Mouse (Mus musculus): Measurements from ENCODE around the gene Babam2. TPM values are rescaled to one million over a fixed set of nuclear protein-coding genes. Genes with fewer than 3 reads are reported as not detected.
"Not testable (repeated sequence)": the region's sequence is repeated elsewhere in the genome, so short reads cannot be mapped to it uniquely, and the experiment has no call there.

The Babam2 gene
- total RNA-seq, 2 experiments from 2014 or later, result 31.6 to 37.3 TPM

- intact Hi-C loops (cut with DNase I), result no loop called here
- no peak for DNase-seq
Observed at GRCm38 (mm10) chr5:31771486-31771885, 74.0 kb downstream of the Babam2 start.

GRCm38 (mm10) chr5:31771921-31772320 lies 74.4 kb downstream of the Babam2 start:
- intact Hi-C loops (cut with DNase I), result no loop called here
- no peak for DNase-seq

DNA sequence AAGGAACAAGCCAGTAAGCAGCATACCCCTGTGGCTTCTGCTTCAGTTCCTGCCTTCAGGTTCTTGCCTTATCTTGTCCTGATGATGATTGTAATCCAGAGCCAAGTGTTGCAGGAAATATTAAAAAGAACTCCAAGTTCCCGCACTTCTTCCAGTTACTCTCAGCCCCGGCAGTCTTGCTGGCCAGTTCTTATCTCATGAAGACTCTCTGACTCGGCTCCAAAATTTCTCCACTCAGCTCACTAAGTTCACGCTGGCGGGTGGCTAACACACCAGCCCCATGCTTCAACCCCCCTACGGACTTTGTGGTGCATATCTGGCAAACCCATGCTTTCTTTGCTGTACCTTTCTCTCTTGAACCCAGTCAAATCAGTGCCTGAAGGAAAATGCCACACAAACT lies 77.5 kb downstream of the Babam2 start:
- intact Hi-C loops (cut with DNase I), result no loop called here
- DNase-seq, result no peak

GRCm38 (mm10) chr5:31781624-31782023 lies 84.1 kb downstream of the Babam2 start:
- intact Hi-C loops (cut with DNase I), result no loop called here
- no peak for DNase-seq

GRCm38 (mm10) chr5:31787201-31787600 lies 89.7 kb downstream of the Babam2 start:
- no peak for DNase-seq
- intact Hi-C loops (cut with DNase I), result no loop called here

DNA sequence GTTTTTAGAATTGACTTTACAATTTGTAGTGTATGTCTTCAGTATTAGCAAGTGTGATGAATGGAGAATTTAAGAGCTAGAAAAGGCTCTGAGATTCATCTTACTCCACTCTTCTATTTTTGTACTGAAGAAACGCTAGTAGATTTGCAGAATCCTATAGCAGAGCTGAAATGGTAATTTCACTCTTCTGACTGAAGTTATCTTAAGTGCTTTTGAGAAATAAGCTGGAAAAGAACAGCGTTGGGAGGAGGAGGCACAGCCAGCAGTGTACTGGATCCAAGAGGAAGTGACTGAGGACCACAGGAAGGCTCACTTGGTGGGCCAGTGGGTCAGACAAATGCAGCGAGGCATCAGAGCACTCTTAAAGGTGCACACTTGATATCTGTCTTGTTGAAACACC lies 90.1 kb downstream of the Babam2 start:
- DNase-seq, result no peak
- intact Hi-C loops (cut with DNase I), result no loop called here

DNA sequence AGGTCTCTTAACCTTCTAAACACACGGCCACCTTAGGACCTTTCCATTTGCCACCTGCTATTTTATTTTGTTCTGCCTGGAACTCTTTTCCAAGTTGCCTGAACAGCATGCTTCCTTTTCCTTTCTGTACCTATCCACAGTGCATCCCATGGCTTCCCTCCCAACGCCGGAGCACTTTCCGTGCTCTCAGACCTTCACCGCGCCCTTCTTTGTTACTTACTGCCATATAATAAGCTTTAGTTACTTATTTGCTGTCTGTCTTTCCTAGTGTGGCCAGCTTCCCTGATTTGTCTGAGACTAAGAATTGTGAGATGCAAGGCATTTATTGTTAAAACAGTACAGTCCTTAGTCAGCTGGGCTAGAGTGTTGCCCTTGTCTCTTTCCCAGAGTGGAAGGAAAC lies 94.9 kb downstream of the Babam2 start:
- DNase-seq, result no peak
- intact Hi-C loops (cut with DNase I), result no loop called here

GRCm38 (mm10) chr5:31792863-31793262 lies 95.4 kb downstream of the Babam2 start:
- intact Hi-C loops (cut with DNase I), result no loop called here
- no peak for DNase-seq

- intact Hi-C loops (cut with DNase I), result no loop called here
- no peak for DNase-seq
Observed at GRCm38 (mm10) chr5:31795414-31795813, 97.9 kb downstream of the Babam2 start.

GRCm38 (mm10) chr5:31796979-31797378 lies 99.5 kb downstream of the Babam2 start:
- intact Hi-C loops (cut with DNase I), result no loop called here
- DNase-seq, result no peak

DNA sequence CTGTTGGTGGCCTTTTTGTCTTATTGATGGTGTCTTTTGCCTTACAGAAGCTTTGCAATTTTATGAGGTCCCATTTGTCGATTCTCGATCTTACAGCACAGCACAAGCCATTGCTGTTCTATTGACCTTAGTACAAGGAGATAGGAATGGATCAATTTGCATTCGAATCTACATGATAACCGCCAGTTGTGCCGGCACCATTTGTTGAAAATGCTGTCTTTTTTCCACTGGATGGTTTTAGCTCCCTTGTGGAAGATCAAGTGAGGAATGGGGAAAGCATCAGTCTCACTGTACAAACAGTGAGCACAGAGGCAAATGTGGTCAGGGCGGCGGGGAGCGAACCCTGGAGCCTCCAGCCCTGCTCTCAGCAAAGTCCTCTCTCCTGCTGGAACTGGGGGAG lies 106.7 kb downstream of the Babam2 start:
- DNase-seq; intact Hi-C loops (cut with DNase I): not testable (repeated sequence)

- intact Hi-C loops (cut with DNase I), result no loop called here
- no peak for DNase-seq
Observed at GRCm38 (mm10) chr5:31804751-31805150, 107.3 kb downstream of the Babam2 start.

DNA sequence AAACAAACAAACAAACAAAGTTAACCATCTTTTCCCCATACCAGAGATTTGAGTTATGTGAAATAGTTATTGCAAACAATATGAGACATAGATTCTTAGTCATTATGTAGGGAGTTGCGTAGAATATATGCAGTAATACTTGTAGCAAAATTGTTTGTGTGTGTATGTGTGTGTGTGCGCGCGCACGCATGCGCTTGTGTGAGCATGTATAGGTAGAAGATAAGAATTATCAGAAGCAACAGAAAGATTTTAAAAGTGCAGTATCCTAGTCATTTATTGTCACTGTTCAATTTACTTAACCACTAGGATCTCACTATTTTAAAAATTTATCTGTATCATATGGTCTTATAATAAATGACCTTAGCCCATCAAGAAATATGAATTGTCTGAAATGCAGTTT lies 109.8 kb downstream of the Babam2 start:
- no peak for DNase-seq

DNA sequence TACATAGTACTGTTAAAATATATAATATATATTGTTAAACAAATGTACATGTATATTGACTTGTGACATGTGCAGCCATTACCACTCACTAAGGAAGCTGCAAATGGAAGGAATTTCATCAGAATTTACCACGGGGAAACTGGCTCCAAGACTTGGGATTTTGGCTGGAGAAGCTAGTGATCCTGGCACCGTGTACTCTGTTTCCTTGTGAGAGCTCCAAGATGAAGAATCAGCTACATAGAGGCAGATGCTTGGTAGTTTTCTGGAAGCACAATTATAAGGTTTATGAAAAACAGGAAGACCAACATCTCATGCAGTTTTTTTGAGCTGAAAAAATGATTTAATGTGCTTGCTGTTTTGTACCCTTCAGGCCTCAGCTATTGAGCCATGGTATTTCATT lies 110.8 kb downstream of the Babam2 start:
- intact Hi-C loops (cut with DNase I), result no loop called here
- DNase-seq, result no peak

More for the DNA sequence above, 109.8 kb downstream of the Babam2 start:
- intact Hi-C loops (cut with DNase I), result no loop called here

- DNase-seq, result peak; percentile 24 to 41
- intact Hi-C loops (cut with DNase I), result no loop called here
Observed at GRCm38 (mm10) chr5:31810796-31811662, 113.5 kb downstream of the Babam2 start.

DNA sequence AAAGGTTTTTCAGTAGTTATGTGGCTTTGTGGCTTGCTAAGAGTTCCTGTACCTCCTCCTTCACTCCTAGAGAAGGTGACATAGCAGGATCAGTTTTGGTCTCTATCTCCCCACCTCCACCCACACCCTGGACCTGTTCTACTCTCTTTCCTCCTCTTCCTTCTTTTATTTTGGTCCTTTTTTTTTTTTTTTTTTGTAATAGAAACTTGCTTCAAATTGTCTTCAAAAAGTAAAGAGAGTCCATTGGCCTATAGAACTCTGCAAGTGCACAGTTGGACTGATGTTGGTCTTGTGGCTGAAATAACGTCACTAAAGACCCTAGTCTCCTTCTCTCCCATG lies 114.1 kb downstream of the Babam2 start:
- no peak for DNase-seq
- intact Hi-C loops (cut with DNase I), result no loop called here

GRCm38 (mm10) chr5:31813156-31813675 lies 115.7 kb downstream of the Babam2 start:
- intact Hi-C loops (cut with DNase I), result no loop called here
- no peak for DNase-seq

DNA sequence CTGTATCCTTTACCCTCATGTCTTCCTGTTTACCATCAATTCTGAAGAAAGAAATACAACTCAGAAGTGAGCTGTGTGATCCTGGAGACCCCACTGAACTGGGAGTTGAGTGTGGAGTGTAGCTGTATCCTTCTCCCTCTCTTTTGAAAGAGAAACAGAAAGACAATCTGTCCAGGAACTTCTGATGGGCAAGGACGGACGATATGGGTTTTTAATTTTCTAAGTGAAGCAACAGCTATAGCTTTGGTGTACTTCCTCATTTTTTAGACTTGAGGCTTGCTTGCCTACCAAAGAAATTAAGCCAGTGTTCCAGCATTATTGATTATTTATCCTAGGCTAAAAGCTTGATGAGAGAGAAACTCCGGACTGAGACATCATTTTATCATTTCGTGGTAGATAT lies 116.6 kb downstream of the Babam2 start:
- no peak for DNase-seq
- intact Hi-C loops (cut with DNase I), result no loop called here

- intact Hi-C loops (cut with DNase I), result loop anchor here (5.0 kb wide), 2 partner anchors 243 to 322 kb away; partner anchors contain the start of gene Fosl2
Observed at GRCm38 (mm10) chr5:31815129-31815528, 117.6 kb downstream of the Babam2 start.

GRCm38 (mm10) chr5:31816082-31816481 lies 118.6 kb downstream of the Babam2 start:
- DNase-seq, result no peak
- intact Hi-C loops (cut with DNase I), result loop anchor here (5.0 kb wide), 2 partner anchors 244 to 321 kb away; partner anchors contain the start of gene Fosl2

More at GRCm38 (mm10) chr5:31815129-31815528, 117.6 kb downstream of the Babam2 start:
- DNase-seq, result no peak

DNA sequence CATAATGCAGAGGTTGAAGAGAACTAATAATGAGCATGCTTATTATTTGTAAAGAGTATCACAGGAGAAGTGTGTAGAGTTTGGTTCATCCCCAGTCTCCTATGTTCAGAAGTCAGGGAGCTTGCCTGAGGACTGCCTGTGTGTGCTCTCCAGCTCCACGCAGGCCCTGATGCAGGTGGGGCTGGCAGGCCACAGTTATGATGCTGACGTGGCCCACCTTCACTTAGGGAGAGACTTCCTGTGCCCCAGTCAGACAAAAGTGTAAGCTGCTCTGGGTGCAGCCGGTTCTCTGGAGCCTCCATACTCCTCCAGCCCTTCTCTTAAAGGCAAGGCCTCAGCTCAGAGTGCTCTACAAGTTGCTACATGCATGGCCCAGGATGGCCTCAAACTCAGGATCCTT lies 123.3 kb downstream of the Babam2 start:
- intact Hi-C loops (cut with DNase I), result no loop called here
- DNase-seq, result no peak

- DNase-seq, result no peak
- intact Hi-C loops (cut with DNase I), result no loop called here
Observed at GRCm38 (mm10) chr5:31821204-31821603, 123.7 kb downstream of the Babam2 start.
